Mouse (Mus musculus) embryonic facial prominence, embryonic 13.5 days (tissue): Measurements from ENCODE around the gene Ddx28. TPM values are rescaled to one million over a fixed set of nuclear protein-coding genes. Genes with fewer than 3 reads are reported as not detected.
"Not testable (repeated sequence)": the region's sequence is repeated elsewhere in the genome, so short reads cannot be mapped to it uniquely, and the experiment has no call there.

Source experiments
- ATAC-seq: fragments of 200-750 bp; cut with Nextera tagmentation; 2 replicates; pipeline ENCODE4 v1.8.0; 2017; ENCODE audit warnings: low read depth; ENCODE audit not compliant: insufficient number of reproducible peaks, insufficient read depth, low FRiP score, low TSS enrichment
- H3K27ac ChIP-seq: fragments of 300-500 bp; sonication (generic); 2 replicates; pipeline ENCODE4 v1.5.1; 2015; ENCODE audit warnings: moderate library complexity, mild to moderate bottlenecking, inconsistent platforms
- H3K27me3 ChIP-seq: fragments of 300-500 bp; sonication (generic); 2 replicates; pipeline ENCODE4 v1.6.1; 2015; ENCODE audit warnings: mild to moderate bottlenecking, inconsistent platforms
- H3K36me3 ChIP-seq: fragments of 300-500 bp; sonication (generic); 2 replicates; pipeline ENCODE4 v1.6.1; 2015; ENCODE audit warnings: mild to moderate bottlenecking, inconsistent platforms
- H3K4me1 ChIP-seq: fragments of 300-500 bp; sonication (generic); 2 replicates; pipeline ENCODE4 v1.6.1; 2015; ENCODE audit warnings: inconsistent platforms
- H3K4me2 ChIP-seq: fragments of 300-500 bp; sonication (generic); 2 replicates; pipeline ENCODE4 v1.6.1; 2015; ENCODE audit warnings: moderate library complexity, mild to moderate bottlenecking, inconsistent platforms
- H3K4me3 ChIP-seq: fragments of 300-500 bp; sonication (generic); 2 replicates; pipeline ENCODE4 v1.5.1; 2015; ENCODE audit warnings: mild to moderate bottlenecking, inconsistent platforms
- H3K9ac ChIP-seq: fragments of 300-500 bp; sonication (generic); 2 replicates; pipeline ENCODE4 v1.6.1; 2015; ENCODE audit warnings: mild to moderate bottlenecking, inconsistent platforms
- H3K9me3 ChIP-seq: fragments of 300-500 bp; sonication (generic); 2 replicates; pipeline ENCODE4 v1.6.1; 2016; ENCODE audit warnings: inconsistent platforms
- WGBS: fragments of 180-500 bp; shearing (Covaris S2); methylation state at CpG from one replicate; pipeline ENCODE4 v1.1.7; 2015; ENCODE audit warnings: mixed read lengths; 5-methylcytosine and 5-hydroxymethylcytosine counted together
- polyA plus RNA-seq: library from polyadenylated mRNA; unstranded; fragments of >200 nt; fragmentation: Nextera tagmentation; extraction: Ambion mirVana; gene quantifications from 2 replicates; pipeline ENCODE4 v1.2.1, GENCODE M21; 2015

Gene Ddx28
- polyA plus RNA-seq, 1 experiment from 2014 or later: 18.8 TPM

DNA sequence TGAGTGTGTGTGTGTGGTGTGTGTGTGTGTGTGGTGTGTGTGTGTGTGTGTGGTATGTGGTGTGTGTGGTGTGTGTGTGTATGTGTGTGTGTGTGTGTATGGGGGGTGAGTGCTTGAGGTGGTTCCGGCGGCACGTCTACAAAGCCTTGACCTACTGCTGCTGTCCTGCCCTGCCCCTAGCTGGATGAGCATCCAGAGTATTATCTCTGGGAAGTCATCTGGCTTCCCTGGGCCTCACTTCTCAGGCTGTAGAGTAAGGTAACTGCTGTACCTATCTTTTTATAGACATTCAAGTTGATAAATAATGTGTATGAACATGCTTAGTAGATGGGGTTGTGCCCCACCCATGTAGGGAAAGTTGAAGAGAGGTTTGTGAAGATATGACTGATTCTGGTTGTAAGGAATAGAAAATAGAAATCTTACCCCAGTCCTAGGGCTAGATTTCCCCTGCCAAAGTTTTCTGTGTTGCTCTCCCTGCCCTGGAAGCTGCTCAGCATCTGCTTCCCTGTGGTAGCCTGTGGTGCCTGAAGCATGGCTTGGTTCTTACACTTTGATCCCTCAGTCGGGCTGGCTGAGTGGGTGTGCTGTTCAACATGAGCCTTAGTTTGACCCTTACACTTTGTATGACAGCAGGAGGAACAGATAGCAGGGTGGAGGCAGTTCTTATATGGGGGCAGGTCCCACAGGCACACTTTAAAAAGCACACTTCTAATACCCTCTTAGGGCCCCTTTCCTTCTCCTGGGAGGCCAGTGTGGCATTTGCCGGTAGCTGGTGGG lies 36.4 kb upstream of the Ddx28 start:
- Histone ChIP-seq H3K9ac (no peak overlapping the region), H3K9me3 (no peaks in the 10 kb centered on the region), H3K4me2 (no peak overlapping the region), H3K4me3 (no peak overlapping the region), H3K36me3 (peaks cover 68% of the 10 kb centered on the region), H3K4me1 (no peaks in the 10 kb centered on the region), H3K27me3 (no peaks in the 10 kb centered on the region), H3K27ac (no peak overlapping the region)
- ATAC-seq: no peak
- WGBS: 86% methylated on average over 5 of the region's 5 CpGs

DNA sequence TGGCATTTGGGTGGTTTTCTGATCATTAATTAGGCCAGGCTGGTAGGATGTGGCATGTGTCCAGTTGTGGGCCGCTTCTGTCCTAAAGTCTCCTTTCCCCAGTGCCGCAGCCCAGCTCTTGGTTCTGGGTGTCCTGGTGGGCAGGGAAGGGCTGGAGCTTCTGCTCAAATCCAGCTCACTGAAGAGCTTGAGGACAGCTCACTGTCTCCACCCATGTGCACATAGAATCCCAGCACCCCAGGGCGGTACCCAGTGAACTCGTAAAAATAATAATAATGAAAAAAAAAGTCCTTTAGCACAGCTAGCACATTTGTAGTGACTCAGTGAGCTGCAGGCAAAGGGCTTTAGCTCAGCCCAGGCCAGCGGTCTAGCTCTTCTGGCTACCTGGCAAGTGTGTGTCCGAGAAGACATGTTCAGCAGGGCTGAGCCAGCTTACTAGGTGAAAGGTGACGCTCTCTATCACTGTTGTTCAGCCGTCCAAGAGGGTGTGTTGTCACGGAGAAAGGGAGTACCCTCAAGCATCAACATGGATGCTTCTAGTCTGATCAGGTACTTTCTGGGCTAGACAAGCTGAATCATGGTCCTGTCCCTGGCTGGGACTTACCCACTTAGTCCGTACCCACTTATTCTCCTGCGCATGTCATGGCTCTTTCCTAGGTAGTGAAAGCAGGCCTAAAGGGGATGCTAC lies 35.3 kb upstream of the Ddx28 start:
- no peaks in the 10 kb centered on the region for H3K27me3 ChIP-seq
- H3K36me3 ChIP-seq: peaks cover 60% of the 10 kb centered on the region
- no peaks in the 10 kb centered on the region for H3K4me1 ChIP-seq
- 92% methylated on average over 11 of the region's 11 CpGs for WGBS
- H3K9ac ChIP-seq: no peak overlapping the region
- H3K4me2 ChIP-seq: no peak overlapping the region
- no peak overlapping the region for H3K27ac ChIP-seq
- no peak overlapping the region for H3K4me3 ChIP-seq
- ATAC-seq: no peak
- H3K9me3 ChIP-seq: no peaks in the 10 kb centered on the region

DNA sequence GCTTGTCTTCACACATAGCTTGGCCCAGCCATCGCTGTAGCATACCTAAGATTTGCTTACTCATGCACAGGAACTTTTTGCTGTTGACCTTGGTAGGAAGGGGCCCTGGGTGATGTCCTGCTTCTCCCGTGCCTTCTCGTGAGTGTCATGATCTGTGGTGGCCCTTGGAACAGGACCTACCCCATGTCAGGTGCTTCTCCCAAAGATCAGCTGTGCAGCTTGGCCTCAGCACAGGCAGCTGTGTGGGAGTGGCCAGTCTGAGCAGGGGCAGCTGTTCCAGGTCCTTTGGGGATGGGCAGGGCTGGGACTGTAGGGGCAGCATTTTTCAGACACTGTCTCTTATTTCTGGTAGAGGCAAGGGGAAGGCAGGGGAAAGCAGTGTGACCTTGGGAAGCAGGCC lies 32.5 kb upstream of the Ddx28 start:
- peaks cover 37% of the 10 kb centered on the region for H3K36me3 ChIP-seq
- 0 out of 2 replicates have a peak, but pooled peaks have one; percentile 32 for ATAC-seq

DNA sequence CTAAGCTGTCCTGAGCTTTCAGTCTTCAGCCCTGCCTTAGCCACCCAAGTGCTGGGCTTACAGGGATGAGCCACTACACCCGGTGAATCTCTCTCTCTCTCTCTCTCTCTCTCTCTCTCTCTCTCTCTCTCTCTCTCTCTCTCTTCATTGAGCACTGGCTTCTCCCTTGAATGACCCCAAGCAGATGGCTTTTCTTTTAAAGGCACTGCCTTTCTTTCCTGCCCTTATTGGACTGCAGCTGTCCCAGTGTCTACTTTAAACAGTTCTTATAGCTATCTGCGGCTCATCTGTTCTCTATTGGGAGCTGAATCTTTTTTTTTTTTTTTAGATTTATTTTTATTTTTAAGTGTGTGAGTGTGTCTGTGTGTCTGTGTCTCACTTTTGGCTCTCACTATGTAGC lies 31.4 kb upstream of the Ddx28 start:
- H3K27me3 ChIP-seq: no peaks in the 10 kb centered on the region
- no peak for ATAC-seq
- no peak overlapping the region for H3K9ac ChIP-seq
- no peak overlapping the region for H3K27ac ChIP-seq
- no peak overlapping the region for H3K4me2 ChIP-seq
- no peak overlapping the region for H3K4me3 ChIP-seq
- no peaks in the 10 kb centered on the region for H3K4me1 ChIP-seq
- no peaks in the 10 kb centered on the region for H3K9me3 ChIP-seq
- H3K36me3 ChIP-seq: peaks cover 35% of the 10 kb centered on the region
- 77% methylated on average over 2 of the region's 2 CpGs for WGBS

More for the DNA sequence above, 32.5 kb upstream of the Ddx28 start:
- Histone ChIP-seq H3K27me3 (no peaks in the 10 kb centered on the region), H3K4me3 (no peak overlapping the region), H3K9me3 (no peaks in the 10 kb centered on the region), H3K9ac (no peak overlapping the region), H3K27ac (no peak overlapping the region), H3K4me2 (no peak overlapping the region), H3K4me1 (no peaks in the 10 kb centered on the region)
- WGBS: 89% methylated on average over 3 of the region's 3 CpGs

DNA sequence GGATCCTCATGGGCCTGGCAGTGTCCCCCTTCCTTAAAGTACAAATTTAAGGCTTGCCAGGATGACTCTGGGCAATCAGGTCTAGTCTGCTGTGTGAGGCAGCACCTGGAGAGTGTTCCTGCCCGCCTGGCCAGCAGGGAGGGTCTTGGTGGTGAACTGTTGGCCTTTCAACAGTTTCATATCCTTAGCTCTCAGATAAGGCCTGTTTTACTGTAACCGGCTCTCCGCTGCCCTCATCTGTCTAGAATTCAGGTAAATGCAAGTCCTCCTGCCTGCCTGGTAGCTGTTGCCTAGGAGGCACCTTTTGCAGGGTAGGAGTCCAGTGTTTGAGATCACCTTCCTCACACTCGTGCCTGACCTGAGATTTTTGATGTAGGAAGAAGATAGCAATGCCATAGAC lies 28.5 kb upstream of the Ddx28 start:
- H3K4me1 ChIP-seq: no peaks in the 10 kb centered on the region
- 72% methylated on average over 4 of the region's 4 CpGs for WGBS
- no peak overlapping the region for H3K4me2 ChIP-seq
- peaks cover 28% of the 10 kb centered on the region for H3K36me3 ChIP-seq
- no peaks in the 10 kb centered on the region for H3K9me3 ChIP-seq
- ATAC-seq: no peak
- H3K27ac ChIP-seq: no peak overlapping the region
- H3K4me3 ChIP-seq: no peak overlapping the region
- H3K9ac ChIP-seq: no peak overlapping the region
- no peaks in the 10 kb centered on the region for H3K27me3 ChIP-seq

DNA sequence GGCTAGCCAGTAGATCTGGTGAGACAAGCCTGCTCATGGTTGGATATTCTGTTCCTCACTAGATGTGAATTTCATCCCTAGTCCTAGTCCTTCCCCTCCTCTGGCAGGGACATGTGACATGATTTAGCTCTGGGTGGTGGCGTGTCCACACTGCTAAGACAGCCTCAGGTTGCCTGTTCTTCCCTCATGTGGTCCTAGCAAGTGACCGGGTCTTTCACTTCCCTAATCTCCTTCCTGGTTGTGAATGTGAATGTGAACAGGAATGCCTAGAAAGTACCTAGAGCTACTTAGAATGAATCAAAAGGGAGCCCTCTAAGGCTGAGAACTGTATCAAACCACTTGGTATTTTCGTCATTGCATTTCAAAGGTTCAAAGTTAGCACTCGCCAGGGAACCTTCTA lies 27.9 kb upstream of the Ddx28 start:
- H3K9me3 ChIP-seq: no peaks in the 10 kb centered on the region
- H3K4me2 ChIP-seq: no peak overlapping the region
- H3K36me3 ChIP-seq: peaks cover 23% of the 10 kb centered on the region
- H3K27ac ChIP-seq: no peak overlapping the region
- ATAC-seq: no peak
- no peaks in the 10 kb centered on the region for H3K4me1 ChIP-seq
- WGBS: 80% methylated on average over 4 of the region's 4 CpGs
- H3K9ac ChIP-seq: no peak overlapping the region
- H3K4me3 ChIP-seq: no peak overlapping the region
- H3K27me3 ChIP-seq: no peaks in the 10 kb centered on the region

DNA sequence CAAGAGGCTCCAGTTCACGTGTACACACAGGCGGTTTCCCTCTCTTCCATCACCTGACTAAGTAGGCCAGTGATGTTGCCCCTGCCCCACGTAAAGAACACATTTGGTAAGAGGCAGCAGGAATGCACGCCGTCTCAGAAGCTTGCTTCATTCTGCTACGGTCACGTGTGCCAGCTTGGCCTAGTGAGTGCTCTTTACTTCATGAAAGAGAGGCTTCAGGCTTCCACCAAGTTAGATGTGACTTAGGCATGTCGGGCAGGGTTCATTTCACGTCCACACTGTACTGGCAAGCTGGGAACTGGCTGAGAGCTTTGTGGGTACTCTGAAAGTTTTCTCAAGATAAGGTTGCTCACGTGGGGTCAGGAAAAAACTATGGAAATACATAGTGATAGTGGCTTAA lies 27.0 kb upstream of the Ddx28 start:
- H3K4me3 ChIP-seq: no peak overlapping the region
- H3K9ac ChIP-seq: no peak overlapping the region
- H3K9me3 ChIP-seq: no peaks in the 10 kb centered on the region
- no peak overlapping the region for H3K27ac ChIP-seq
- H3K4me1 ChIP-seq: no peaks in the 10 kb centered on the region
- no peaks in the 10 kb centered on the region for H3K27me3 ChIP-seq
- WGBS: 91% methylated on average over 10 of the region's 10 CpGs
- H3K36me3 ChIP-seq: peaks cover 22% of the 10 kb centered on the region
- H3K4me2 ChIP-seq: no peak overlapping the region
- no peak for ATAC-seq

DNA sequence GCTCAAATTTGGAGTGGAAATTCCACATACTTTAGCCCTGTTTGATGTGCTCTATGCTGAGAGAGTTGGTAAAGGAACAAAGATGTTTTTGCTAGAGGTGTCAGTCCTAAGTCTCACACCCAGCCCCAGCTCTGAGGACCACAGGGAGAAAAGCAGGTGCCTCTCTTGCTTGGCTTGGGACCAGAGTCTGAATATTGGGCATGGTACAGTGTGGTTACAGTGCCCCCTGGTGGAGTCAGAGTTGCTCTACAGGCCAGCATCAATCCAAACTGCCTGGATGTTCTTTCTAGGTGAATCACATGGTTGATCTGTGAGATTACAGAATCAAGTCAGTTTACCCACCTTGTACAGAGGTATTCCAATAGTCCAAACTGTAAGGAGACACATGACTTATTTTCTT lies 10.8 kb upstream of the Ddx28 start:
- Histone ChIP-seq H3K4me3 (no peak overlapping the region), H3K4me1 (no peaks in the 10 kb centered on the region), H3K36me3 (peaks cover 46% of the 10 kb centered on the region), H3K9me3 (no peaks in the 10 kb centered on the region), H3K27me3 (no peaks in the 10 kb centered on the region), H3K4me2 (no peak overlapping the region), H3K9ac (no peak overlapping the region), H3K27ac (no peak overlapping the region)
- no peak for ATAC-seq

DNA sequence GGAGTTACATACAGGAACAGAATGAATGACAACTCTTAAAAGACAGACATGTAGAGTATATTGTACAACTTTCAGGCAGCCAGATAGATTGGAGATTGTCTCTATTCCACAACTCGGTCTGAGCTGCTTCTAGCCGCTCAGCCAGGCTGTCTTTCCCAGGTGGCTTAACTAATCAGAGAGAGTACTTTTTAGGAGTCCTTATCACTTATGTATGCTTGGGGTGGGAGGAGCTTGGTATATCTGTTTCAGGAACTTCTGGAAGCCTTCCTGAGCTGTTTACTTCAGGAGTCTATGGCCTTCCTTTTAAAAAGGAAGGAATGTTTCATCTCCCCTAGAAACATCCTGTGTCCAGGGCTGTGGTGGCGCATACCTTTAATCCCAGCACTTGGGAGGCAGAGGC lies 6.4 kb upstream of the Ddx28 start:
- peaks cover 41% of the 10 kb centered on the region for H3K36me3 ChIP-seq
- 86% methylated on average over 3 of the region's 3 CpGs for WGBS

DNA sequence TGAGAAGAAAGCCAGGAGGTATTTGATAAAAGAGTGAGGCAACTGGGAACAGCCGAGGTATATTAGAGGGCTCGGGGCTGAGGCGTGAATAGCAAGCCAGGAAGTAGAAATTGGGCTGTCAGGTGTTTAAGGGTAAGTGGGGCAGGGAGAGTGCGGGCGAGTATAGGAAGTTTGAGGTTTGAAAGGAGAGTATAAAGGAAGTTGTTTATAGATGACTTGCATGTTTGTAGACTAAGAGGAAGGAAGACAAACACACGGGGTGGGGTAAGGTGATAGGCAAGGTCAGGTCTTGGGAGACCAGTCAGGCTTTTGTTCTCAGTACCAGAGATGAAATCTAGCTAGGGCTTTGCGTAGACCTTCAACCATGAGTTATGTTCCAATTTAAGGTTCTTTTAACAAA lies 5.4 kb upstream of the Ddx28 start:
- WGBS: 91% methylated on average over 7 of the region's 7 CpGs

More for the DNA sequence above, 6.4 kb upstream of the Ddx28 start:
- no peak overlapping the region for H3K4me2 ChIP-seq
- no peaks in the 10 kb centered on the region for H3K4me1 ChIP-seq
- H3K9me3 ChIP-seq: no peaks in the 10 kb centered on the region
- H3K9ac ChIP-seq: no peak overlapping the region
- H3K27me3 ChIP-seq: no peaks in the 10 kb centered on the region
- H3K4me3 ChIP-seq: no peak overlapping the region
- ATAC-seq: no peak
- no peak overlapping the region for H3K27ac ChIP-seq

DNA sequence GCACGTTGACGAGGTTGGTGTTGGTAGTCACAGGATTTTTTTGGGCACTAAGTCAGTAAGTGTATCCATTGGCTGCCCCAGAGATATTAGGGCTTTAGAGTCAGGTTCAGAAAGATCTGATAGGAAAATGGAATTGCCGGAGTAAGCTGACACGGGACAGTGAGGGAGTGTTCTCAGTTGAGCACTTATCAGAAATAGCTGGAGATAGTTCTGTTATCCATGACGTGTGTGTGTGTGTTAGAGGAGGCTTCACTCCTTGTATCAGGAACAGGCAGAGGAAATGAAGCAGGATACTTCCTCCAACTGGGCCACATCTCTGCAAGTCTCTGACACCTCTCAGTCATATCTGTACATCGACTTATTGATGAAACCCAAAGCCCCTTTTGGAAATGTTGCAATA lies 4.6 kb upstream of the Ddx28 start:
- H3K9ac ChIP-seq: no peak overlapping the region
- peaks cover 37% of the 10 kb centered on the region for H3K36me3 ChIP-seq
- 95% methylated on average over 6 of the region's 6 CpGs for WGBS
- no peak overlapping the region for H3K27ac ChIP-seq
- ATAC-seq: no peak
- no peaks in the 10 kb centered on the region for H3K27me3 ChIP-seq
- no peaks in the 10 kb centered on the region for H3K9me3 ChIP-seq
- no peak overlapping the region for H3K4me2 ChIP-seq
- no peak overlapping the region for H3K4me3 ChIP-seq
- H3K4me1 ChIP-seq: peaks cover 4% of the 10 kb centered on the region; the same call in 1 of the 2 replicates

More for the DNA sequence above, 5.4 kb upstream of the Ddx28 start:
- Histone ChIP-seq H3K36me3 (peaks cover 41% of the 10 kb centered on the region), H3K9ac (no peak overlapping the region), H3K9me3 (no peaks in the 10 kb centered on the region), H3K4me3 (no peak overlapping the region), H3K4me2 (no peak overlapping the region), H3K4me1 (no peaks in the 10 kb centered on the region), H3K27ac (no peak overlapping the region), H3K27me3 (no peaks in the 10 kb centered on the region)
- no peak for ATAC-seq

DNA sequence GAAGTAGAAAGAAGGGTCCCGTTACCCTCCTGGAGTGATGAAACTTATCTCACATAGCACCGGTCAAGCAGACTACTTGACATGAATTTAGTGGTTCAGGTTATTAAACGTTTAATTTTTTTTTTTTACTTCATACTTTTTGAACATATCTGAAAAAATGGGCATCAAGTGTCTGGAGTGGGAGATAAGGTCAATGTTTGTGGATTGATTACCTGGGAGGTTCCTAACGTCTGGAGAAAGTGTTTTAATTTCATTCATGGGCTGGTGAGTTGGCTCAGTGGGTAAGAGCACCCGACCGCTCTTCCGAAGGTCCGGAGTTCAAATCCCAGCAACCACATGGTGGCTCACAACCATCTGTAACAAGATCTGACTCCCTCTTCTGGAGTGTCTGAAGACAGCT lies 521 bp upstream of the Ddx28 start:
- not testable (repeated sequence) for H3K9me3 ChIP-seq, H3K27me3 ChIP-seq, ATAC-seq, H3K27ac ChIP-seq
- 84% methylated on average over 8 of the region's 8 CpGs for WGBS
- Histone ChIP-seq H3K9ac (peak overlapping the region; percentile 95), H3K4me2 (peak overlapping the region; percentile 99), H3K4me1 (peaks cover 14% of the 10 kb centered on the region), H3K4me3 (peak overlapping the region; percentile 94), H3K36me3 (peaks cover 21% of the 10 kb centered on the region; the same call in 1 of the 2 replicates)
